Mouse (Mus musculus): ENCODE measurements around the gene Tnfrsf13c.
A peak's percentile ranks its signal among the peaks of the same experiment; 100 is the strongest.

Gene Tnfrsf13c

GRCm38 (mm10) chr15:82207105-82207459 lies 17.1 kb downstream of the Tnfrsf13c start:
- DNase-seq (ENCODE audit: low spot score) = no peak

GRCm38 (mm10) chr15:82206365-82207104 lies 17.6 kb downstream of the Tnfrsf13c start:
- no peak for DNase-seq (ENCODE audit: low spot score)

GRCm38 (mm10) chr15:82204680-82205371 lies 19.3 kb downstream of the Tnfrsf13c start:
- no peak for DNase-seq (ENCODE audit: low spot score)

DNA sequence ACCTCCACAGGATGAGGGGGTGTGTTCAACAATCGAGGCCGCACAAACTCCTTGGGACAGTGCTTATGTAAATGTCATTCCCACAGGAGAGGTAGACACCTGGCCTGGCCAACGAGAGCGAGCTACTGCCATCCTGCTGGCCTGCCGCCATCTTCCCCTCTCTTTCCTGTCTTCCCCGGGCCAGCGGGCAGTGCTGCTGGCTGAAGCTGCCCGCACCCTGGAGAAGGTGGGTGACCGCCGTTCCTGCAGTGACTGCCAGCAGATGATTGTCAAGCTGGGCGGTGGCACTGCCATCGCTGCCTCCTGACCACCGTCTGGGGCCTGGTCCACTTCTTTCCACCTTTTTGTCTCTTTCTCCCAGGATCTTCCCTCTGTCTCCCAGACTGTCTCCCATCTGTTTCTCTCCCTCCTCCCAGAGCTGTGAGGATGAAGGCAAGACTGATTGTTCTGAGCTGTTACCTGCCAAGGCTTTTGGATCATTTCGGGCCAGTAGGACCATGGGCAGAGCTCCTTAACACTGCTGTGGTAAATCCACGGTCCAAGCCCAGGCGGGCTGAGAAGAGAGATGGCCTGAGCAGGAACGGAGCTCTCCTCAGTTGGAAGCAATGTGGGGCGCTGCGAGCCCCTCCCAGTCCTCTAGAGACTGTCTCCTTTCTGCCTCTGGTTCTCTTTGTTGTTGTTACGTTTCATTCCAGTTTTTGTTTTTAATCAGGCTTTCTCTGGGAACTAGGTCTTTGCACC lies 20.4 kb downstream of the Tnfrsf13c start:
- no peak for DNase-seq (ENCODE audit: low spot score)

DNA sequence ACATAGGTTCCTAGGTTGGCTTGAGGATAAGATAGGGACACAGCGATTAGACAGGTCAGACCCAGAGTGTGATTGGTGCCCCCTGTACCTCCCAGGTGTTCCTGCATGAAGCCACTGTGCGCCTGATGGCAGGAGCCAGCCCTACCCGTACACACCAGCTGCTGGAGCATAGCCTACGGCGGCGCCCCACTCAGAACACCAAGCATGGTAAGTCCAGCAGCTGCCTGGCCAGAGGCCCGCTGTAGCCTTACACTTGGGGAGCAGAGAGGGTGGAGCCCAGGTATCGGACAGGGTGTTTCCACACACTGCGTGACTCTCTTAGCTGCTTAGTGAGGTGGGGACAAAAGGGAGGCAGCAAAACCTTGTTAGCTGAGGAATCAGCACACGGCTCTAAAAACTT lies 21.1 kb downstream of the Tnfrsf13c start:
- DNase-seq (ENCODE audit: low spot score) = no peak

GRCm38 (mm10) chr15:82202086-82202485 lies 22.1 kb downstream of the Tnfrsf13c start:
- no peak for DNase-seq (ENCODE audit: low spot score)

- no peak for DNase-seq (ENCODE audit: low spot score)
Measured at GRCm38 (mm10) chr15:82199546-82199945, 24.6 kb downstream of the Tnfrsf13c start.

GRCm38 (mm10) chr15:82198342-82198741 lies 25.8 kb downstream of the Tnfrsf13c start:
- no peak for DNase-seq (ENCODE audit: low spot score)

GRCm38 (mm10) chr15:82197937-82198336 lies 26.2 kb downstream of the Tnfrsf13c start:
- no peak for DNase-seq (ENCODE audit: low spot score)

DNA sequence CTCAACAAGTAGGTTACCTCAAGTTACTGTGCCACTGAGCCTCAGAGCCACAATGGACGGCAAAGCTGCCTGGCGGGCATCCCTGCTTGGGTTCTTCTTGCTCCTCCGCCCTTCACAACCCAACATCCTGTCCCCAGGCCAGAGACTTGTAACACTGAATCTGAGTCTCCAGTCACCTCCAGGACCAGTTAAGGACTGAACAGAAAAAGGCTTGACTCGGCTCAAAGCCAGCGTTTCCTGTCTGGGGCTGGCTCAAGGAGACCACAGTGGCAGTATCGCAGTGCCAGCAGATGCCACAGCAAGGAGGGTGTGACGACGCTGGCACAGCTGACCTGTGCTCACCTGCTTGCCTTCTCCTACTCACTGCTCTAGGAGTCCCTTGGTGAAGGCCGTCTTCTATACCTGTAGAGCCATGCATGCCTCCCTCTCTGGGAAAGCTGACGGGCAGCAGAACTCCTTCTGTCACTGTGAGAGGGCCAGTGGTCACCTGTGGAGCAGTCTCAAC lies 26.9 kb downstream of the Tnfrsf13c start:
- DNase-seq (ENCODE audit: low spot score) = no peak

GRCm38 (mm10) chr15:82196300-82196699 lies 27.9 kb downstream of the Tnfrsf13c start:
- no peak for DNase-seq (ENCODE audit: low spot score)

GRCm38 (mm10) chr15:82192617-82193016 lies 31.6 kb downstream of the Tnfrsf13c start:
- no peak for DNase-seq (ENCODE audit: low spot score)

DNA sequence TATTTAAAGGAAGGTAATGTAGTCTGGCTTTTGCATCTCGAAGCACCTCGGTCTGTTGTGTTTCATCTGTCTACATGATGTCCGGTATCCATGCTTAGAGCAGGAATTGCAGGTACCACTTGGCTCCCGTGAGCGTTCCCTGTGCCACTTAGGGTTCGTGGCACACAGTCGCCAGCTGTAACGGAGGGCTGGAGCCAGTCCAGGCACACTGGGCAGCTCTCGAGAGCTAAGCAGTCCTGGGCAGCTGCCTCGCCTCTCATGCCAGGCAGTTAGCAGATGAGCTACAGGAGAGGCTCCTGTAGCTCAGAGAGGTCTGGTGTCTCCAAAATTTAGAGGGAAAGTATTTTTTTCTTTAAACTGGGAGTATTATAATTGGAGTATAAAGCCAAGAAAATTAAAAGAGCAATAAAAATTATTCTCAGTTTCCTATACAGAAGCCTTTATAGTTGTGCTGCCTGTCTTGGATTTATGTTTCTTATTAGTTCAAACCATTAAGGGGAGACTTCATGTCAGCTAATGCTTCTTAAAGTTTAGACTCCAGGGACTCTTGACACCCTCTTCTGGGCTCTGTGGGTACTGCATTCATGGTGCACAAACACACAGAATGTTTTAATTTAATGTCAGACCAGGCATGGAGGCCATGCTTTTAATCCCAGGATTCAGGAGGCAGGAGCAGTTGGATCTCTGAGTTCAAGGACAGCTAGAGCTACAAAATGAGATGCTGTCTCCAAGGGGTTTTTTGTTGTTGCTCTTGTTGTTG lies 35.5 kb downstream of the Tnfrsf13c start:
- peak; percentile 52 for DNase-seq (ENCODE audit: low spot score)

GRCm38 (mm10) chr15:82187924-82188323 lies 36.2 kb downstream of the Tnfrsf13c start:
- no peak for DNase-seq (ENCODE audit: low spot score)

DNA sequence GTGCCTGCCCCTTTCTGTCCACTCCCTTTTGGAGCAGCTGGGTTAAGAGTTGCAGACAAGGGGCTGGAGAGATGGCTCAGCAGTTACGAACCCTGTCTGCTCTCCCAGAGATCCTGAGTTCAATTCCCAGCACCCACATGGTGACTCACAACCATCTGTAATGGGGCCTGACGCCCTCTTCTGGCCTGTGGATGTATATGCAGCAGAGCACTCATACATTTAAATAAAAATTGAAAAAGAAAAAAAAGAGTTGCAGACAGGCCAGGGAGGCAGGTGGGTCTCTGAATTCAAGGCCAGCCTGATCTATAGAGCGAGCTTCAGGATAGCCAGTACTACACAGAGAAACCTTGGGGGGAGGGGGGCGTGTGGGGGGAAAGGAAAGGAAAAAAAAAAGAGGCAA lies 36.8 kb downstream of the Tnfrsf13c start:
- DNase-seq (ENCODE audit: low spot score) = no peak

DNA sequence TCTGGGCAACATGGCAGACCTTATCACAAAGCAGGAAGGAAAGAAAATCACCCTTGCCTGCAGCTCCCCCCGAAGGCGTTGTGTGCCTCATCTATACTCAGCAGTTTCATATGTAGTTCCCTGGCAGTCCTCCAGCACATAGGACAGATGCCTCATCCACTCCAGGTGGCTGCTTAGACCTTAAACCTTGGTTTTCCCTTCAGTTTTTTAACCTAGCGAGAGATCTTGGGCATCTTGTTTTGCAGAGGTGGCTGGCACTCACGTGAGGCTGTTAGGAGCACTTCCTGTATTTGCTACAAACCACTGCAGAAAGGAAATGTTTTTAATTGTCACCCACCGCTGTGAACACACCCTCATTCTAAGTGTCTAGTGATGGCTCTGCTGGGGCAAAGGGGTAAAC lies 37.2 kb downstream of the Tnfrsf13c start:
- peak; percentile 81 for DNase-seq (ENCODE audit: low spot score)

DNA sequence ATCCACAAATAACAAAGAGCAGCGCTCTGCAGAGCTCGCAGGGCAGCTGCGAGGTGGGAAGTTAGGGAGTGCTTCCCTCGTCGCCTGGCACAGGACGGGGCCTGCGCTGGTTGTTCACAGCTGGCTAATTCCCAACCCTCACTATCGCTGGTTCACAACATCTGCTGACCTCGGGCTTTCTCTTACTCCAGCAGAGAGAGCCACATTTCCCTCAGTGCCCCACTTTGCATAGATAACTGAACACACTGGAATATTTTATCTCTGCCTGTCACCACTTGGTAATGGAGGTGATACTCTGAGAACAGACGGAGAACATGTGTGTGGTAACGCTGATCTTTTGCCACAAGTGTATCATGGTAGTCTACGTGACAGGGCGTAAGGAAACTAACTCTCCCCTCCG lies 38.0 kb downstream of the Tnfrsf13c start:
- DNase-seq (ENCODE audit: low spot score) = no peak

DNA sequence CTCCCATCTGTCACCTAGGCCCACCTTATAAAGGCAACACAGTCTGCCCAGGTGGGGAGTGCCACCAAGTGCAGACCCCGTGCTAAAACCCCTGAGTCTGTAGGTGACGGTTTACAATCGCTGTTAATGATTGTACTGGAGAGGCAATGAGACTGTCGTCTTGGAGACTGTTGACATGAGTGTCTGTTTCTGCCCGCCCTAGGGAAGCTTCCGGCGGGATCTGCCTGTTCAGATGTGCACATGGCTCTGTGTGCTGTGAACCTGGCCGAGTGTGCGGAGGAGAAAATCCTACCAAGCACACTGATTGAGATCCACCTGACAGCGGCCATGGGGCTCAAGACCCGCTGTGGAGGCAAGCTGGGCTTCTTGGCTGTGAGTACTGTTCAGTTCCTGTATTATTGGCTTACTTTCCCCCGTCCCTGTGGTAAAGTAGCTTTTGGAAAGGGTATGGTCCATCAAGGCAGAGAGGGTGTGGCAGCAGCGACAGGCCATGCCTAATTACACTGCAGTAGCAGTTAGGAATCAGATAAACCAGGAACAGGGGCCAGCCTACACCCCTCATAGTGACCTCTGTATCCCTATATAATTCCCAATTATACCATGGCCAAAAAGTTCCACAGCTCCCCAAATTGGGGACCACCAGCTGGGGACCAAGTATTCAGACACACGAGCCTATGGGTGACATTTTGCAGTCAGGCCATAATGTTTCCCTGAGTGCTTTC lies 38.9 kb downstream of the Tnfrsf13c start:
- no peak for DNase-seq (ENCODE audit: low spot score)

- no peak for DNase-seq (ENCODE audit: low spot score)
Measured at GRCm38 (mm10) chr15:82184656-82185055, 39.5 kb downstream of the Tnfrsf13c start.

GRCm38 (mm10) chr15:82184183-82184582 lies 40.0 kb downstream of the Tnfrsf13c start:
- DNase-seq (ENCODE audit: low spot score) = no peak

- DNase-seq (ENCODE audit: low spot score) = no peak
Measured at GRCm38 (mm10) chr15:82183596-82183995, 40.6 kb downstream of the Tnfrsf13c start.
